Mouse (Mus musculus) testis, adult 2 months (tissue): ENCODE data around the gene Tmem91. TPM values are rescaled to one million over a fixed set of nuclear protein-coding genes. Genes with fewer than 3 reads are reported as not detected.

ENCODE experiments used
- H3K27ac ChIP-seq: fragments of 200-500 bp; 2 replicates; pipeline ENCODE4 v1.5.1; 2012; ENCODE audit warnings: low read depth, low read length; ENCODE audit not compliant: control insufficient read depth, insufficient read depth
- H3K27me3 ChIP-seq: fragments of 200-500 bp; 2 replicates; pipeline ENCODE4 v1.6.1; 2012; ENCODE audit warnings: mild to moderate bottlenecking, low read length, moderate library complexity; ENCODE audit not compliant: control insufficient read depth, insufficient read depth
- H3K36me3 ChIP-seq: fragments of 200-500 bp; 2 replicates; pipeline ENCODE4 v1.6.1; 2012; ENCODE audit warnings: mild to moderate bottlenecking, low read length; ENCODE audit not compliant: control insufficient read depth, insufficient read depth
- H3K4me1 ChIP-seq: fragments of 200-500 bp; 2 replicates; pipeline ENCODE4 v1.6.1; 2012; ENCODE audit warnings: low read length; ENCODE audit not compliant: control insufficient read depth, insufficient read depth
- H3K4me3 ChIP-seq: fragments of 200-500 bp; 2 replicates; pipeline ENCODE4 v1.5.1; 2012; ENCODE audit warnings: low read depth, mild to moderate bottlenecking, low read length, moderate library complexity, mixed read lengths; ENCODE audit not compliant: control insufficient read depth
- CTCF ChIP-seq: fragments of 200-500 bp; IDR thresholded peaks from 2 replicates; pipeline ENCODE4 v1.5.1; 2012; ENCODE audit warnings: low read depth, mild to moderate bottlenecking, inconsistent platforms, low read length, moderate library complexity; ENCODE audit not compliant: control insufficient read depth, insufficient read depth, insufficient replicate concordance
- POLR2A ChIP-seq: fragments of 200-500 bp; IDR thresholded peaks from 2 replicates; pipeline ENCODE4 v1.6.1; 2012; ENCODE audit warnings: low read depth, mild to moderate bottlenecking, inconsistent platforms, low read length, moderate library complexity; ENCODE audit not compliant: control insufficient read depth
- polyA plus RNA-seq: library from polyadenylated mRNA; depleted of rRNA; stranded (reverse); fragments of >200 nt; gene quantifications from 2 replicates; pipeline ENCODE4 v1.2.3, GENCODE M21; 2012

Gene Tmem91
- polyA plus RNA-seq, 1 experiment, result 17.4 TPM

DNA sequence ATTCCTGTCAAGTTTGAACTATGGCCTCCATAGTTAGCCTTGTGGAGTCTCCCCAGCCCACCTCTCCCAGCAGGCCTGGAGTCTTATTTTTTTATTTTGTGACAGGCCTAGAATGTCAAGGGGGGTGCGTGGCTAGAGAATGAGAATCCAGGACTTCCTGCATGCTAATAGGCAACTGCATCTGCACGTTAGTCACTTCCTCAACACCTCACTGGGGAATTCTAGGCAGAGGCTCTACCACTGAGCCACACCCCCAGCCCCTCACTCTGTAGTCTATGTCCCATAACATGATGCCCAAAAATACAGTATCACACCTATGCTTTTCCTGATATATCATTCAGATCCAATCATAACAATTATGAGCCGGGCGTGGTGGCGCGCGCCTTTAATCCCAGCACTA lies 2.0 kb upstream of the Tmem91 start:
- H3K4me3 ChIP-seq, result no peak overlapping the region
- no peaks in the 10 kb centered on the region for H3K36me3 ChIP-seq
- no peaks in the 10 kb centered on the region for H3K27me3 ChIP-seq
- peaks cover 26% of the 10 kb centered on the region for H3K4me1 ChIP-seq
- no peak for TF ChIP-seq POLR2A
- no peak for TF ChIP-seq CTCF
- H3K27ac ChIP-seq, result no peak overlapping the region

DNA sequence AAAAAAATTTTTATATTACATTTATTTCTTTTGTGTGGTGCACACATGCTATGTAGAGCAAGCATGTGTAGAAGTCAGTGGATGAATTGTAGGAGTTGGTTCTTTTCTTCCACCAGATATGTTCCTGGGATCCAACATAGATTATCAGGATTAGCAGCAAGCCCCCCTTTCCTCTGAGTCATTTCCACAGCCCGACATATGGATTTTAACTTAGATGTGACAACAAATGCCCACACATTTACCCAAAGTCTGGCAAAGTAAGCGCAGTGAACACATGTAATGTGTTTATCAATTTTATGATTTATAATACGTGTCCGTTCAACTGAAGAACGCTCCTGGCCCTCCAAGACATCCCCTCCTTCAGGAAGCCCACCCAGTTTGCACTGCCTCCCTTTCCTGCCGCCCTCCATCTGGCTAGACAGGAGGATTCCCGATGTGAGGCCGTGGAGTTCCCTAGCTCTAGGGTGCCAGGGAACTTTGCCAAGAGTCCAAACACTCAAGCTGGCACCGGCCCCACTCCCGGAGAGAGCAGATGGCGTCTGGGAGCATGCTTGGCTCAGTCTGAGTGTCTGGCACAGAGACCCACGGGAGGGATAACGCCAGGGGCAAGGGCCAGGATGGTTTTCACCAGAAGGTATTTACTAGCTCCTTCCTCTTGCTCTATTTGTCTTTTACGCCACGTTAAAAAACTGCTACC lies 1.3 kb upstream of the Tmem91 start:
- H3K4me3 ChIP-seq, result no peak overlapping the region
- TF ChIP-seq POLR2A (no peak), CTCF (no peak)
- peaks cover 22% of the 10 kb centered on the region for H3K4me1 ChIP-seq
- H3K27ac ChIP-seq, result no peak overlapping the region
- no peaks in the 10 kb centered on the region for H3K36me3 ChIP-seq
- H3K27me3 ChIP-seq, result no peaks in the 10 kb centered on the region

DNA sequence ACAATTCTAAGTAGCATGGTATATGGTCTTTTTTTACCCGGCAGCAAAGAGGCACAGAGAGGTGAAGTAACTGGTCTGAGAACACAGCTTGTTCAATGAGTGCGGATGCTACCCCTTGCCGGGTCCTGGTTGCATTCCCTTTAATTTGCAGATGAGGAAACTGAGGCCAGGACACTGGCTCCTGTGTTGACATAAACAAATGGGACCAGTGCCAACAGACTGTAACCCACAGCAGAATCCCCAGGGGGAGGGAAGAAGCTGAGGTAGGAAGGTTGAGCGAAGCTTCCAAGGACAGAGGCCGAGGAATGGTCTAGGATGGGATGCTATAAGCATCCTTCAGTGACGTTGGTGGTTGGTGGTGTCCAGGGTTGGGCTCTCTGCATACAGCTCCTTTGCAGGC lies 439 bp upstream of the Tmem91 start:
- Histone ChIP-seq H3K27ac (no peak overlapping the region), H3K4me3 (no peak overlapping the region), H3K4me1 (peaks cover 20% of the 10 kb centered on the region), H3K27me3 (no peaks in the 10 kb centered on the region), H3K36me3 (no peaks in the 10 kb centered on the region)
- TF ChIP-seq POLR2A (no peak), CTCF (no peak)

DNA sequence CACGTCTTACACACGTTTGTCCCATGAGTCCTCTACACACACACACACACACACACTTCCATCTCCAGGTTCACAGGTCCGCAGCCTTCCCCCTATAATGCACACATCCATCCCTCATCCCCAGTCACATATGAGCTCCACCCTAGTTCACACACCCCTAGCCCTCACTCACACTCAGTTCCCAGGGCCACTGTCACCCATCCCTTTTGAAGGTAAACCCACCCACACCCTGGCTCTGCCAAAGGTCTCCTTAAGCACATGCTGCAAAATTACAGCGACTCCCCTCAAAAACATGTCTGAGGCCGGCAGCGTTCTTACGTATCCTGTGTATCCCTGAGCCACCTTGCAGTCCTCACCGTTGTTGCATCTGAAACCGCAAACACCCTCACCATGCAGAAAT lies 669 bp downstream of the Tmem91 start:
- Histone ChIP-seq H3K27me3 (no peaks in the 10 kb centered on the region), H3K4me3 (no peak overlapping the region), H3K4me1 (peaks cover 17% of the 10 kb centered on the region), H3K36me3 (no peaks in the 10 kb centered on the region), H3K27ac (no peak overlapping the region)
- no peak for TF ChIP-seq CTCF
- TF ChIP-seq POLR2A, result peak; percentile 24; the same call in 1 of the 2 replicates

DNA sequence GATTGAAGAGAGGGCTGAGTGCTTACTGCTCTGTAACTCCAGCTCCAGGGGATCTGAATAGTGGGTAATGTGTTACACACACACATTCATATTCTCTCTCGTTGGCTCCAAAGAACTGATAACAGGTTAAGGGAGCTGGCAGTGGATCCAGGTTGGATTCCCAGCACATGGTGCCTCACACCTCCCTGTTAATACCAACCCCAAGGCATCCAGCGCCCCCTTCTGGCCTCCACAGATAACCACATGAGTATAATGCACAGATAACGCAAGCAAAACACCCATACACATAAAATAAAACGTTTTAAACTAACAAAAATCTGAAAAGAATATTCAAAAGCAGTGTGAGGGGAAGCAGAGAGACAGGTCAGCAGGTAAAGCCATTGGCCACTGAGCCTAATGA lies 2.5 kb downstream of the Tmem91 start:
- Histone ChIP-seq H3K27ac (no peak overlapping the region), H3K36me3 (peaks cover 2% of the 10 kb centered on the region), H3K4me1 (peaks cover 17% of the 10 kb centered on the region), H3K27me3 (no peaks in the 10 kb centered on the region), H3K4me3 (no peak overlapping the region)
- TF ChIP-seq POLR2A, result no peak
- TF ChIP-seq CTCF, result no peak

DNA sequence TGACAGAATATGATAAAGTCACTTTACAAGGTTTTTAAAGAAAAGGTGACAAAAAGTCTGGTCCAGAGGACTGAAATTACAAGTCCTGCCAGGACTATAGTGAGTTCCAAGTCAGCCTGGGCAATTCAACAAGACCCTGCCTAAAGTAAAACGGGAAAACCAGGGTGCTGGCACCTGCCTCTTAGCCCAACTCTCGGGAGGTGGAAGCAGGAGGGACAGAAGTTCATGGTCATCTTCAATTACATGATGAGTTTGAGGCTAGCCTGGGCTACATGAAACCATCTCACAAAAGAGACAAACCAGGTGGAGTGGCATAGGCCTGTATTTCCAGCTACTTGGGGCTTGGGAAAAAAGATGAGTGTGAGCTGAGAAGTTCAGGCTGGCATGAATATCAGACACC lies 3.3 kb downstream of the Tmem91 start:
- Histone ChIP-seq H3K36me3 (peaks cover 2% of the 10 kb centered on the region), H3K4me3 (no peak overlapping the region), H3K27me3 (no peaks in the 10 kb centered on the region), H3K4me1 (peaks cover 15% of the 10 kb centered on the region), H3K27ac (no peak overlapping the region)
- TF ChIP-seq POLR2A (no peak), CTCF (no peak)

DNA sequence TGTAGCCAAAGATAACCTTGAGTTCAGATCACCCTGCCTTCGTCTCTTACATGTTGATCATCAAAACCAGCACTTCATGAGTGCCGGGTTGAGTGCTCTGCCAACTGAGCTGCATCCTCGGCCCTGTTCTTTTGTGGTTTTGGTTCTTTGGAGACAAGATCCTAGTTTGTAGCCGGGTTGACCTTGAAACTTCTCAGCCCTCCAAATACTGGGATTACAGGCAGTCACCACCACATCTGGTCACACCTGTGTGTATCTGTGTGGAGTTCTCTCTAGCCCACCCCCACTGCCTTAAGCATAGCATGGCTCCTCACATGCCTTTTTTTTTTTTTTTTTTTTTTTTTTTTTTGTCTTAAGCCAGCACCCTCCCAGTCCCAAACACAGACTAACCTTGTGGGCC lies 4.9 kb downstream of the Tmem91 start:
- Histone ChIP-seq H3K27me3 (no peaks in the 10 kb centered on the region), H3K4me1 (peaks cover 9% of the 10 kb centered on the region), H3K27ac (no peak overlapping the region), H3K4me3 (no peak overlapping the region), H3K36me3 (peaks cover 2% of the 10 kb centered on the region)
- no peak for TF ChIP-seq CTCF
- no peak for TF ChIP-seq POLR2A
